Mouse (Mus musculus): ENCODE data around the gene Stpg2. TPM values are rescaled to one million over a fixed set of nuclear protein-coding genes. Genes with fewer than 3 reads are reported as not detected.

The Stpg2 gene
- polyA plus RNA-seq, 1 experiment: not detected

DNA sequence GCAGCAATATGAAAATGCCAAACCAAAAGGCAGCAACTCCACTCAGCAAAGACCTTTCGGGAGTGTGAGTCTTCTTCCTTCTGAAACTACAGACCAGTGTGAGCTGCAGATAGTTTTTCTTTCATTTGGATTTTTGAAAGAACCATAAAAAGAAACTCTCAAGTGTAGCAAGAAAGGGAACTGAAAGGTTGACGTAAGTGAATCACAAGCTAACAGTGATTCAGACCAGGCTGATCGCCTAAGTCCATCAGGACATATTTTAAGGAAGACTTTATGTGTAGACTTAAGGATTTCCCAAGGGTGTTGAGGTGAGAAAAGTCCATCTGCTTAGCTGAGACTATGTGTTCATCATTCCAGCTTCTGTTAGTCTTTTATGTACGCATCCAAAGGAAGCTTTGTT is 533.9 kb downstream of the Stpg2 start:
- Histone ChIP-seq H3K4me1 (ENCODE audit: control insufficient read depth, insufficient read depth, insufficient read length, low read length) (no peaks in the 10 kb centered on the region), H3K4me3 (ENCODE audit: insufficient read depth, low read depth, low read length) (no peak overlapping the region), H3K27ac (replicated peaks; ENCODE audit: low read depth, low read length) (no peak overlapping the region)

Other genes with a start within 250 kb of the Stpg2 start
- 38.2 and 39.8 TPM in 2 replicates for gene Rap1gds1, start 130.5 kb upstream of the Stpg2 start, polyA plus RNA-seq (2012; ENCODE audit: insufficient read depth, insufficient read length, missing spikeins)

Measured in brown adipose tissue, adult 24 weeks (tissue).